Mouse (Mus musculus): Measurements from ENCODE around the gene Crtc3.

DNA sequence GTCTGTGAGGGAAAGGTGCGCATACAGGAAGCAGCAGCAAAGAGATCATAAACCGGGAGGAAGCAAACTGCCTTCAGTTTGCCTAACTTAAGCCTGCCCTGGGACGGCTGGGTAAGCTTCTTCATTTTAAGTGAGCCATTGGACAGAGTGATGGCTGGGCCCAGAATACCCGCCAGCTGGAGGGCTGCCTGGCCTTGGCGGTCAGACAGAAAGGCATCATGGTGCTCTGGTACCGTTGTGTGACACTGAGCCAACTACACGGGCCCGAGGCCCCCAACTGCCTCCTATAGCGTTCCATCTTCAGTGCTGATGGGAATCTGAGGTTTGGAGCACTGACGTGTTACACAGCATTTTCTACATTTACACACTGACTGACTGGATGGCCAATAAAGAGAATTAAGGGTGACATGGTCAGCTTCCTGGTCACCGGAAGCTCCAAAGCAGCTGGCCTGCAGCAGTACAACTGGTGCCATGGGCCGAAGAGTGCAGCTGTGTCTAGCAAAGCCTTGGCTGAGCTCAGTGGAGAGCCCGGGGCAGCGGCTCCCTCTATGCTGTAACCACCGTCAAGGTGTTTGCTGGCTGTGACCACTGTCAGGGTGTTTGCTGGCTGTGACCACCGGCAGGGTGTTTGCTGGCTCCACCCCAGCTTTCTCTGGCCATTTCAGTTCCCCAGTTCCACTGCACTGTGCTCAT is 99.5 kb downstream of the Crtc3 start:
- TF ChIP-seq CTCF (IDR thresholded peaks at IDR 0.05; ENCODE audit: insufficient read depth, low read length) (no peak), POLR2A (IDR thresholded peaks at IDR 0.05; ENCODE audit: borderline replicate concordance, extremely low read depth, low read depth, low read length) (no peak)

All from lung, adult 2 months (tissue).